Mouse (Mus musculus) left cerebral cortex, adult 18-20 months (tissue): Measurements from ENCODE around the gene Frmd8. TPM values are rescaled to one million over a fixed set of nuclear protein-coding genes. Genes with fewer than 3 reads are reported as not detected.

Source experiments
- total RNA-seq, 2 experiments: library from RNA; stranded (reverse); gene quantifications; 2 replicates each; pipeline ENCODE4 v1.2.3; 2021

Gene Frmd8
- total RNA-seq, 2 experiments from 2014 or later: 13.5 to 13.6 TPM

Other genes starting within 250 kb of the Frmd8 start
- 10 to 100 TPM; 18.8 to 22.0 TPM for gene Rela, start 237.8 kb downstream of the Frmd8 start, total RNA-seq
- 10 to 100 TPM; 11.5 to 13.3 TPM for gene Sipa1, start 211.6 kb downstream of the Frmd8 start, total RNA-seq
- gene Map3k11, start 186.5 kb downstream of the Frmd8 start, total RNA-seq: 10 to 100 TPM; 18.8 to 22.4 TPM
- gene Pcnx3, start 186.4 kb downstream of the Frmd8 start, total RNA-seq: 10 to 100 TPM; 61.1 to 74.0 TPM
- gene Kcnk7, start 170.9 kb downstream of the Frmd8 start, total RNA-seq: not detected
- 10 to 100 TPM; 23.7 to 24.7 TPM for gene Ehbp1l1, start 149.0 kb downstream of the Frmd8 start, total RNA-seq
- 10 to 100 TPM; 24.4 to 30.9 TPM for gene Fam89b, start 145.6 kb downstream of the Frmd8 start, total RNA-seq
- 10 to 100 TPM; 37.2 to 41.8 TPM for gene Ltbp3, start 134.4 kb downstream of the Frmd8 start, total RNA-seq
- gene Scyl1, start 103.9 kb downstream of the Frmd8 start, total RNA-seq: 10 to 100 TPM; 90.8 to 93.4 TPM
- gene Slc25a45, start 2.5 kb upstream of the Frmd8 start, total RNA-seq: 1 to 10 TPM; 2.3 to 3.2 TPM
- gene Tigd3, start 18.9 kb upstream of the Frmd8 start, total RNA-seq: 1 to 10 TPM; 4.1 to 4.2 TPM
- gene Dpf2, start 37.7 kb upstream of the Frmd8 start, total RNA-seq: 100 to 1,000 TPM in 1 of 2 experiments, 10 to 100 TPM in 1; 90.1 to 102 TPM
- gene Cdc42ep2, start 49.5 kb upstream of the Frmd8 start, total RNA-seq: 1 to 10 TPM; 4.7 to 5.4 TPM
- gene Pola2, start 88.9 kb upstream of the Frmd8 start, total RNA-seq: 1 to 10 TPM; 4.9 to 5.0 TPM
- not detected for gene Slc22a20, start 110.9 kb upstream of the Frmd8 start, total RNA-seq
- gene Capn1, start 140.6 kb upstream of the Frmd8 start, total RNA-seq: 10 to 100 TPM; 27.9 to 28.1 TPM
- 10 to 100 TPM; 41.3 to 41.6 TPM for gene Syvn1, start 171.3 kb upstream of the Frmd8 start, total RNA-seq
- 10 to 100 TPM; 42.5 to 51.3 TPM for gene Mrpl49, start 182.5 kb upstream of the Frmd8 start, total RNA-seq
- gene Fau, start 182.6 kb upstream of the Frmd8 start, total RNA-seq: 100 to 1,000 TPM; 717 to 762 TPM
- gene Znhit2, start 185.9 kb upstream of the Frmd8 start, total RNA-seq: 10 to 100 TPM; 32.2 to 35.0 TPM
- gene Tm7sf2, start 193.1 kb upstream of the Frmd8 start, total RNA-seq: 10 to 100 TPM; 25.1 to 25.2 TPM
- 10 to 100 TPM; 78.5 to 94.4 TPM for gene Vps51, start 202.0 kb upstream of the Frmd8 start, total RNA-seq
- not detected for gene Tmem262, start 204.8 kb upstream of the Frmd8 start, total RNA-seq
- under 1 TPM; 0.54 to 0.60 TPM for gene Gm28374, start 207.0 kb upstream of the Frmd8 start, total RNA-seq
- gene Zfpl1, start 209.7 kb upstream of the Frmd8 start, total RNA-seq: 10 to 100 TPM; 38.6 to 42.1 TPM
- gene Cdca5, start 209.7 kb upstream of the Frmd8 start, total RNA-seq: under 1 TPM in 1 of 2 experiments, not detected in 1; 0.26 TPM
- gene AC131692.1, start 219.1 kb upstream of the Frmd8 start, total RNA-seq: not detected
- gene Naaladl1, start 230.5 kb upstream of the Frmd8 start, total RNA-seq: under 1 TPM; 0.14 to 0.21 TPM
- 10 to 100 TPM; 17.8 to 19.0 TPM for gene Sac3d1, start 243.4 kb upstream of the Frmd8 start, total RNA-seq